Mouse (Mus musculus) heart, postnatal 0 days (tissue): ENCODE data around the gene Gm10160.

Experiments
- CTCF ChIP-seq: IDR thresholded peaks from 2 replicates; pipeline ENCODE4 v1.5.1; 2016; ENCODE audit warnings: antibody characterized with exemption, control low read depth, low read depth
- EP300 ChIP-seq: IDR thresholded peaks from 2 replicates; pipeline ENCODE4 v1.6.1; 2016; ENCODE audit warnings: antibody characterized with exemption, low read depth

DNA sequence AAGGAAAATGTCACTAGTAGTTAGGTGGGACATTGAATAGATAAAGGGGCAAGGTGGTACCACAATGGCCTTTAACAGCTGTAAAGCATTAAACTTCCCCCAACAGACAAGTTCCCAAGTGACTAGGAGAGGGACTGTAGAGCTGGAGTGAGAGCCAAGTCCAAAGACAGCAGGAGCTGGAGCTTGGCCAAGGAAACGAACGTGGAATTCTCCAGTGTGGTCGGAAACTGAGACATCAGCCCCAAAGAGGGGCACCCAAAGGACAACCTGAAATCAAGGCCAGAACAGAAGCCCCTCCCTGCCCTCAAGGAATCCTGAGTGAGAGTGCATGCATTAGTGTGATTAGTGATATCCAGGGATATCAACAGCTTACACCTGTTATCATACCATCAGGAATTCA is 30.2 kb downstream of the Gm10160 start:
- no peak for TF ChIP-seq CTCF
- TF ChIP-seq EP300, result no peak
